Mouse (Mus musculus): ENCODE data around the gene Slc2a12.

- TF ChIP-seq POLR2A (IDR thresholded peaks at IDR 0.05; ENCODE audit: low read depth, low read length) = no peak
- no peak for TF ChIP-seq CTCF (IDR thresholded peaks at IDR 0.05; ENCODE audit: extremely low read depth, insufficient read length, insufficient replicate concordance, low read depth, low read length)
These were observed 81.5 kb downstream of the Slc2a12 start for GRCm38 (mm10) chr10:22726295-22726694.

Data from small intestine, adult 2 months (tissue).